Mouse (Mus musculus) lung, embryonic 15.5 days (tissue): ENCODE measurements around the gene Mmgt2. TPM values are rescaled to one million over a fixed set of nuclear protein-coding genes. Genes with fewer than 3 reads are reported as not detected.

Experiments used
- ATAC-seq: fragments of 200-750 bp; cut with Nextera tagmentation; 2 replicates; pipeline ENCODE4 v1.8.0; 2017; ENCODE audit warnings: moderate number of reproducible peaks, borderline replicate concordance; ENCODE audit not compliant: low FRiP score, low TSS enrichment; ENCODE audit errors: extremely low read depth
- H3K27ac ChIP-seq: fragments of 300-500 bp; sonication (generic); 2 replicates; pipeline ENCODE4 v1.5.1; 2015; ENCODE audit warnings: moderate library complexity, mild to moderate bottlenecking, inconsistent platforms
- H3K27me3 ChIP-seq: fragments of 300-500 bp; sonication (generic); 2 replicates; pipeline ENCODE4 v1.6.1; 2015; ENCODE audit warnings: inconsistent platforms
- H3K36me3 ChIP-seq: fragments of 300-500 bp; sonication (generic); 2 replicates; pipeline ENCODE4 v1.6.1; 2015; ENCODE audit warnings: inconsistent platforms
- H3K4me1 ChIP-seq: fragments of 300-500 bp; sonication (generic); 2 replicates; pipeline ENCODE4 v1.6.1; 2015; ENCODE audit warnings: inconsistent platforms
- H3K4me2 ChIP-seq: fragments of 300-500 bp; sonication (generic); 2 replicates; pipeline ENCODE4 v1.6.1; 2015; ENCODE audit warnings: inconsistent platforms, mild to moderate bottlenecking, moderate library complexity
- H3K4me3 ChIP-seq: fragments of 300-500 bp; sonication (generic); 2 replicates; pipeline ENCODE4 v1.5.1; 2015; ENCODE audit warnings: mild to moderate bottlenecking, inconsistent platforms
- H3K9ac ChIP-seq: fragments of 300-500 bp; sonication (generic); 2 replicates; pipeline ENCODE4 v1.6.1; 2015; ENCODE audit warnings: inconsistent platforms
- H3K9me3 ChIP-seq: fragments of 300-500 bp; sonication (generic); 2 replicates; pipeline ENCODE4 v1.6.1; 2016; ENCODE audit warnings: inconsistent platforms
- WGBS: fragments of 180-500 bp; shearing (Covaris S2); methylation state at CpG from one replicate; pipeline ENCODE4 v1.1.7; 2015; 5-methylcytosine and 5-hydroxymethylcytosine counted together
- polyA plus RNA-seq: library from polyadenylated mRNA; unstranded; fragments of >200 nt; fragmentation: Nextera tagmentation; extraction: Ambion mirVana; gene quantifications from 2 replicates; pipeline ENCODE4 v1.2.1, GENCODE M21; 2015

Gene Mmgt2
- polyA plus RNA-seq, 1 experiment from 2014 or later = 40.9 TPM

DNA sequence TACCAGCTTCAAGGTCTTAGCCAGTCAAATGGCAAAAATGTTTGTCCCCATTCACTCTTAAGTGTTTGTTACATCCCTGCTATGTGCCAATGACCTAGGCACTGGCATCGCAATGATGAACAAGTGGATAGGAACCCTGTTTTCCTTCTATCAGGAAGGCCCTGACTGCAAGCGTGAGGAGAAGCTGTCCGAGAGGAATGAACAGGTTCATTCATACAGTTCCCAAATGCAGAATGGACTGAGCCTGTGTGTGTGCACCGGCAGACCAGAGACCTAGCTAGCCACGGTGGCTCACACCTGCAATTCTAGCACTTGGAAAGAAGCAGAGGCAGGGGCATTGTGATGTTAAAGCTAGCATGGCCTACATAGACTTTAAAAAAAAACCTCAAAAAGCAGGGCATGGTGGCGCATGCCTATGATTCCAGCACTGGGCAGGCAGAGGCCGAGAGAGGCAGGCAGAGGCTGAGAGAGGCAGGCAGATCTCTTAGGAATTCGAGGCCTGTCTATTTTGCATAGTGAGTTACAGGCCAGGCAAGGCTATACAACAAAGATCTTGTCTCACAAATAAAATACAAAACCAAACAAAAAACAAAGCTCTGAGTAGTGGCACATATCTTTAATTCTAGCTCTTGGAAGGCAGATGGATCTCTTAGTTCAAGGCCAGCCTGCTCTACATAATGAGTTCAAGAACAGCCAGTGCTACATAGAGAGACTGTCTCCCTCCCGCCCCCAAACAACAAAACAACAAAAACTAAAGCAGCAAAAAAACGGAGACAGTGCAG, 41.1 kb upstream of the Mmgt2 start:
- no peaks in the 10 kb centered on the region for H3K27me3 ChIP-seq
- no peak overlapping the region; the same call in 1 of the 2 replicates for H3K27ac ChIP-seq
- peaks cover 57% of the 10 kb centered on the region for H3K36me3 ChIP-seq
- no peaks in the 10 kb centered on the region for H3K9me3 ChIP-seq
- no peak overlapping the region for H3K9ac ChIP-seq
- no peak overlapping the region for H3K4me2 ChIP-seq
- H3K4me1 ChIP-seq = peaks cover 25% of the 10 kb centered on the region
- ATAC-seq = no peak
- no peak overlapping the region for H3K4me3 ChIP-seq
- WGBS = 65% methylated on average over 10 of the region's 10 CpGs

DNA sequence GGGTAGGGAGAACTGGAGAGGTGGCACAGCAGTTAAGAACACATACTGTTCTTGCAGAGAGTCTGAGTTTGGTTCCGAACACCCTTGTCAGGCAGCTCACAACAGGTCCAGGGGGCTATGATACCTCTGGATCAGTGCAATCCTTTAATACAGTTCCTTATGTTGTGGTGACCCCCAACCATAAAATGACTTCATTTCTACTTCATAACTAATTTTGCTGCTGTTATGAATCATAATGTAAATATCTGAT, 40.6 kb upstream of the Mmgt2 start:
- H3K36me3 ChIP-seq = peaks cover 57% of the 10 kb centered on the region
- no peak overlapping the region for H3K27ac ChIP-seq
- WGBS = 97% methylated on average over 1 of the region's 1 CpGs

DNA sequence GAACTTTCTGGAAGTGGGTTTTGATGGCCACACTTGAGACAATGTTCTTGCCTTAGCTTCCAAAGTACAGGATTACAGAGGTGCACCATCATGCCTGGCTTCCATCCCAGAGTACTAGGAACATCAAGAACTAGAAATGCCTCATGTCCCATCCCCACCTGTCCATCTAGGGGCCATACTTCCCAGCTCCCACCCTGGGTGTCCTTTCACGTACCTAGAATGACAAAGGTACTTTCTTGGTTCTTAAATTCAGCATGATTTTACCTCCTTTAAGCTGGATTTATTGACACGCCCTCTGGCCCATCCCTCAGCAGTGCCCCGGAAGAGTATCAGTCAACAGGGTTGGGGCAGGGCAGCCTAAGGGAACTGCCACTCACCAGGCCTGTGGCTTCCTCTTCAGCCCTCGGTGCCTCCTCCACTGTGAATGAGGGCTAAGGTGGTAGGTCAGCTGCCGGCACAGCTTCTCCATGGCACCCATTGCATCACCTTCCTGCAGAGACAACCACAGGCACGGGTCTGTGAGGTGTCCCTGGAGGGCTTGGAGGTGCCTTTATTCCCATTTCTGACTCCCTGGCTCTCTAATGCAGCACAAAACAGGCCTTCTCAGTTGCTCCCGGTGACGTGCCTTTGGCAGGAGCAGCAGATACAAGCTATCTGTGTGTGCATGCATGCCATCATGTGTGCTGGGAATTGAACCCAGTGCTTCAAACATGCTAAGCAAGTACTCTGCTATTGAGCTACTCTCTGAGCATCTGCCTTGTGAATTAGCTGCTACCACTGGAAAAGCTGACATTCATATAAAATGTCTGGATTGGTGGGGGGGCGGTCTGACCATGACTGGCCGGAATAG, 39.4 kb upstream of the Mmgt2 start:
- Histone ChIP-seq H3K27me3 (no peaks in the 10 kb centered on the region), H3K9ac (no peak overlapping the region), H3K4me2 (no peak overlapping the region), H3K4me1 (peaks cover 25% of the 10 kb centered on the region), H3K36me3 (peaks cover 55% of the 10 kb centered on the region), H3K27ac (no peak overlapping the region), H3K4me3 (no peak overlapping the region), H3K9me3 (no peaks in the 10 kb centered on the region)
- WGBS = 71% methylated on average over 10 of the region's 10 CpGs
- no peak for ATAC-seq

More for the DNA sequence above, 40.6 kb upstream of the Mmgt2 start:
- no peak overlapping the region for H3K4me2 ChIP-seq
- ATAC-seq = no peak
- H3K9ac ChIP-seq = no peak overlapping the region
- H3K4me3 ChIP-seq = no peak overlapping the region
- H3K9me3 ChIP-seq = no peaks in the 10 kb centered on the region
- H3K4me1 ChIP-seq = peaks cover 25% of the 10 kb centered on the region
- no peaks in the 10 kb centered on the region for H3K27me3 ChIP-seq

DNA sequence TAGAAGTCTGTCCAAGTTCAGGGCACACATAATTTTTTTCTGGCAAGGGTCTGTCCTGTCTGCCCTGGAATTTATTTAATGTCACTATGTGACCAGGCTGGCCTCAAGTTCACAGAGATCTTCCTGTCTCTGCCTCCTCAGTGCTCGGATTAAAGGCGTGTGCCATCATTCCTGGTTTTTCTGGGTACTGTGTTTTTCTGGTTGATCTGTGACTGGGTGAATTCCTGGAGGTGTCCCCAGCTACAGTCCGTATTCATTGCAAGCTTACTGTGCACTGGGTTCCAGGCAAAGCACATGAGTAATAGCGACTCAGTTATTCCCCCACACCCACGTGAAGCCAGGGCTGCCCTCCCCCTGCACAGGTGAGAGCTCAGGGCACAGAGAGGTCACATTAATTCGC, 38.2 kb upstream of the Mmgt2 start:
- WGBS = 78% methylated on average over 6 of the region's 6 CpGs
- no peak for ATAC-seq
- Histone ChIP-seq H3K9me3 (no peaks in the 10 kb centered on the region), H3K27me3 (no peaks in the 10 kb centered on the region), H3K27ac (no peak overlapping the region), H3K36me3 (peaks cover 43% of the 10 kb centered on the region), H3K4me1 (peaks cover 17% of the 10 kb centered on the region), H3K4me2 (no peak overlapping the region), H3K9ac (no peak overlapping the region), H3K4me3 (no peak overlapping the region)

DNA sequence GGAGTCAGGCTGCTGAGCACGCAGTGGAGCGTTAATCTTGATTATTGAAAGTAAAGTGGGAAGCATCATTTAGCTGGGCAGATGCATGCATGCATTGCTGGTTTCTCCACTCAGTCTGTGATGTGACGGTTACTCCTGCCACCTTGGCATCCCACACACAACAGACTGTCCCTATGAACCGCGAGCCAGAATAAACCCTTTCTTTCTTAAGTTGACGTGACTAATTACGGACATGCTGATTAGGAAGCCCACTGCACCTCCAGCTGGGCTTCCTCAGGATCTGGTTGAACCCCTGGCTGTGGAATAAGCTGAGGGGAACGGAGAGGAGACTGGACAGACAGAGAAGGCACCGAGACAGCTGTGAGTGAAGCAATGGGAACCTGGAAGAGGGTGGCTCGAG, 35.9 kb upstream of the Mmgt2 start:
- Histone ChIP-seq H3K4me2 (no peak overlapping the region), H3K4me1 (peaks cover 8% of the 10 kb centered on the region), H3K27me3 (no peaks in the 10 kb centered on the region), H3K27ac (no peak overlapping the region), H3K9ac (no peak overlapping the region), H3K36me3 (peaks cover 25% of the 10 kb centered on the region), H3K9me3 (no peaks in the 10 kb centered on the region), H3K4me3 (no peak overlapping the region)
- WGBS = 83% methylated on average over 10 of the region's 10 CpGs
- no peak for ATAC-seq

GRCm38 (mm10) chr11:62613657-62614365, 34.7 kb upstream of the Mmgt2 start:
- 21% methylated on average over 19 of the region's 19 CpGs for WGBS
- peak overlapping the region; percentile 48 for H3K4me2 ChIP-seq
- H3K9ac ChIP-seq = peak overlapping the region; percentile 37
- H3K27me3 ChIP-seq = no peaks in the 10 kb centered on the region
- H3K4me1 ChIP-seq = peaks cover 8% of the 10 kb centered on the region
- no peaks in the 10 kb centered on the region for H3K9me3 ChIP-seq
- peak overlapping the region; percentile 29 for H3K27ac ChIP-seq
- peaks cover 20% of the 10 kb centered on the region for H3K36me3 ChIP-seq
- ATAC-seq = peak; percentile 92
- 0 out of 2 replicates have a peak overlapping the region, but pooled peaks have one; percentile 15 for H3K4me3 ChIP-seq

- Histone ChIP-seq H3K4me2 (no peak overlapping the region), H3K27ac (no peak overlapping the region), H3K27me3 (no peaks in the 10 kb centered on the region), H3K36me3 (peaks cover 19% of the 10 kb centered on the region), H3K9me3 (no peaks in the 10 kb centered on the region), H3K4me1 (peaks cover 8% of the 10 kb centered on the region), H3K9ac (no peak overlapping the region), H3K4me3 (no peak overlapping the region)
- no peak for ATAC-seq
- 84% methylated on average over 8 of the region's 8 CpGs for WGBS
These were observed 33.5 kb upstream of the Mmgt2 start for GRCm38 (mm10) chr11:62614876-62615410.

DNA sequence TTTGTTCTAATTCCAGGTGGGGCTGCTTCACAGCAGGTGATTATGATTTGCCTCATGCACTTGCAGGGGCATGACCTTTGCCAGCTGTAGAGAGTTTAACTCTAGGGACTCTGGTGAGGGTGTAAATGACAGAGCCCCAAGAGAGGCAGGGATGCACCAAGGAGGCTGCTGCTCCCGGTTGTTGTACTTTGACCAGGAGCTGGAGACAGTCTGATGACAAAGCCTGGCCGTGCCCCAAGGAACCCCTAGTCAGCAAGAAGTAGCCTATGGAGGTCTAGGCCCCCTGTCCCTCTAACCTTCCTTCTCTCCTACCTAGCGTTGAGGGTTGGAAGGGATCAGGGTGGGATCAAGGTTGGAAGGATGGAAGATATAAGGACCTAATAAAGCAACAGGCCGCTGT, 33.0 kb upstream of the Mmgt2 start:
- no peak overlapping the region for H3K9ac ChIP-seq
- no peak overlapping the region for H3K4me3 ChIP-seq
- H3K36me3 ChIP-seq = peaks cover 20% of the 10 kb centered on the region
- H3K4me1 ChIP-seq = peaks cover 8% of the 10 kb centered on the region
- H3K27ac ChIP-seq = no peak overlapping the region
- H3K9me3 ChIP-seq = no peaks in the 10 kb centered on the region
- H3K27me3 ChIP-seq = no peaks in the 10 kb centered on the region
- WGBS = 88% methylated on average over 4 of the region's 4 CpGs
- no peak overlapping the region for H3K4me2 ChIP-seq
- ATAC-seq = no peak

DNA sequence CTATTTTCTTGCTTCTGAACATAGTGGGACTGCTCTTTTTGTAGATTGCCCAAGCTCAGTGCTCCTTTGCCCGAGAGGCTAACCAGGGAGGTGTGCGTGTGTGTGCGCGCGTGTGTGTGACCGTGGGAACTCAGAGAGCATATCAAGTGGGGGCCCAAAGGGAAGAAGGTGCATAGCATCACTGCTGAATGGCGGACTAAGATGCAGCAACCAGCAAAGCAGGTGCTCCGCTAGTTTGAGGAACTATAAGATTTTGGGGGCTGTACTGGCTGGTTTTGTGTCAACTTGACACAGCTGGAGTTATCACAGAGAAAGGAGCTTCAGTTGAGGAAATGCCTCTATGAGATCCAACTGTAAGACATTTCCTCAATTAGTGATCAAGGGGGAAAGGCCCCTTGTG, 27.4 kb upstream of the Mmgt2 start:
- Histone ChIP-seq H3K9ac (no peak overlapping the region), H3K36me3 (peaks cover 15% of the 10 kb centered on the region; the same call in 1 of the 2 replicates), H3K9me3 (no peaks in the 10 kb centered on the region), H3K4me2 (no peak overlapping the region), H3K27ac (no peak overlapping the region), H3K27me3 (no peaks in the 10 kb centered on the region), H3K4me1 (peaks cover 22% of the 10 kb centered on the region), H3K4me3 (no peak overlapping the region)
- ATAC-seq = no peak
- WGBS = 88% methylated on average over 8 of the region's 8 CpGs

DNA sequence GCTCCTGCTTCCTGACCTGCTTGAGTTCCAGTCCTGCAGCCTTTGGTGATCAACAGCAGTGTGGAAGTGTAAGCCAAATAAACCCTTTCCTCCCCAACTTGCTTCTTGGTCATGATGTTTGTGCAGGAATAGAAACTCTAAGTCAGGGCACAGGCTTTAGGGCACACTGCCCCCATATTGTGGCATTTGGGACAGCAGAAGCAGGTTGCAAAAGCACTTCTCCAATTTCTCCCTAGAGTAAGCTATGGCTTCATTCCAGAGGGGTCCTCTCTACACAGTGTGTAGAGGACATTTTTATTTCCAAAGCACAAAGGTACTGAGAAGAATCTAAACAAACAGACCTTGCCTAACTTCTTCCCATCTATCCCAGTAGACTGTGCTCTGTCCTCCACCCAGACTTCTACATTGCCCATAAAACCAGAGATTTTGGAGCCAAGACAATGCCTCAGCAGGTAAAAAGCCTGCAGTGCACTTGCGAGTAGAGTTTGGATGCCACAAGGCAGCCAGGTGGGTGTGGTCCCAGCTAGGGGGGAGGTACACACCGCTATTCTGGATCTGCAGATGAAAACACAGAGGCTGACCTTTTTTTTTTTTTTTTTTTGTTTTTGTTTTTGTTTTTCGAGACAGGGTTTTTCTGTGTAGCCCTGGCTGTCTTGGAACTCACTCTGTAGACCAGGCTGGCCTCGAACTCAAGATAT, 26.7 kb upstream of the Mmgt2 start:
- Histone ChIP-seq H3K4me2 (no peak overlapping the region), H3K27me3 (no peaks in the 10 kb centered on the region), H3K4me3 (no peak overlapping the region), H3K4me1 (peaks cover 22% of the 10 kb centered on the region), H3K36me3 (peaks cover 15% of the 10 kb centered on the region; the same call in 1 of the 2 replicates), H3K9me3 (no peaks in the 10 kb centered on the region), H3K27ac (no peak overlapping the region), H3K9ac (no peak overlapping the region)
- 82% methylated on average over 4 of the region's 4 CpGs for WGBS
- no peak for ATAC-seq

DNA sequence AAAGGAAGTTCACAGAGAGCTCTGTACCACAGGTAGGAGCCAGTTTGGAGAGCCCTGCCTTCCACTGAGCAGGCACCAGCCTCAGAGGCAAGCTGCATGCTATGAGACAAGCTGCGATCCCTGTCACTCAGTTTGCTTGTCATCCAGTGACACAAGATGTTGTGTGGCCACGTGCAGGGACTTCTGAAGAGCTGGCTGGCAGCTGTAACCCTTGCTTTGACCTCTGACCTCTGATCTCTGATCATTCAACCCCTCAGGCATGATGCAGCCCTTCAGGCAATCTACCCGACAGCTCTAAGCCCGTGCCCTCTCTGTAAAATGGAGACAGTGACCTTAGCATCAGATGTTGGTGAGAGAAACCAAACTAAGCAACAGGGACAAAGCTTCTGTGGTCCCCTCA, 25.6 kb upstream of the Mmgt2 start:
- Histone ChIP-seq H3K4me3 (no peak overlapping the region), H3K9me3 (no peaks in the 10 kb centered on the region), H3K4me1 (peaks cover 22% of the 10 kb centered on the region), H3K27me3 (no peaks in the 10 kb centered on the region), H3K4me2 (no peak overlapping the region), H3K27ac (no peak overlapping the region), H3K36me3 (peaks cover 15% of the 10 kb centered on the region; the same call in 1 of the 2 replicates), H3K9ac (no peak overlapping the region)
- 57% methylated on average over 4 of the region's 4 CpGs for WGBS
- no peak for ATAC-seq
